Mouse (Mus musculus) stomach, embryonic 15.5 days (tissue): Measurements from ENCODE around the gene Ergic1. TPM values are rescaled to one million over a fixed set of nuclear protein-coding genes. Genes with fewer than 3 reads are reported as not detected.

Experiments
- ATAC-seq: fragments of 200-750 bp; cut with Nextera tagmentation; 2 replicates; pipeline ENCODE4 v1.8.0; 2017; ENCODE audit warnings: low read depth, moderate number of reproducible peaks, moderate TSS enrichment; ENCODE audit not compliant: insufficient read depth, low FRiP score
- H3K27ac ChIP-seq: fragments of 300-500 bp; sonication (generic); 2 replicates; pipeline ENCODE4 v1.5.1; 2015; ENCODE audit warnings: mild to moderate bottlenecking, inconsistent platforms
- H3K27me3 ChIP-seq: fragments of 300-500 bp; sonication (generic); replicated peaks from 2 replicates; pipeline ENCODE4 v1.6.1; 2015; ENCODE audit warnings: inconsistent platforms
- H3K36me3 ChIP-seq: fragments of 300-500 bp; sonication (generic); 2 replicates; pipeline ENCODE4 v1.6.1; 2015; ENCODE audit warnings: inconsistent platforms
- H3K4me1 ChIP-seq: fragments of 300-500 bp; sonication (generic); 2 replicates; pipeline ENCODE4 v1.6.1; 2015; ENCODE audit warnings: inconsistent platforms
- H3K4me2 ChIP-seq: fragments of 300-500 bp; sonication (generic); 2 replicates; pipeline ENCODE4 v1.6.1; 2015; ENCODE audit warnings: mild to moderate bottlenecking, inconsistent platforms
- H3K4me3 ChIP-seq: fragments of 300-500 bp; sonication (generic); replicated peaks from 2 replicates; pipeline ENCODE4 v1.5.1; 2015; ENCODE audit warnings: inconsistent platforms
- H3K9ac ChIP-seq: fragments of 300-500 bp; sonication (generic); 2 replicates; pipeline ENCODE4 v1.6.1; 2015; ENCODE audit warnings: inconsistent platforms
- H3K9me3 ChIP-seq: fragments of 300-500 bp; sonication (generic); 2 replicates; pipeline ENCODE4 v1.6.1; 2016; ENCODE audit warnings: inconsistent platforms
- WGBS: fragments of 180-500 bp; shearing (Covaris S2); methylation state at CpG from one replicate; pipeline ENCODE4 v1.1.7; 2015; 5-methylcytosine and 5-hydroxymethylcytosine counted together
- microRNA-seq: library from miRNA; unstranded; fragments of <30 nt; microRNA quantifications from one replicate; pipeline ENCODE4, GENCODE M21; 2016
- polyA plus RNA-seq: library from polyadenylated mRNA; unstranded; fragments of >200 nt; fragmentation: Nextera tagmentation; extraction: Ambion mirVana; gene quantifications from 2 replicates; pipeline ENCODE4 v1.2.1, GENCODE M21; 2015

The Ergic1 gene
- polyA plus RNA-seq, 1 experiment from 2014 or later, result 106 TPM

DNA sequence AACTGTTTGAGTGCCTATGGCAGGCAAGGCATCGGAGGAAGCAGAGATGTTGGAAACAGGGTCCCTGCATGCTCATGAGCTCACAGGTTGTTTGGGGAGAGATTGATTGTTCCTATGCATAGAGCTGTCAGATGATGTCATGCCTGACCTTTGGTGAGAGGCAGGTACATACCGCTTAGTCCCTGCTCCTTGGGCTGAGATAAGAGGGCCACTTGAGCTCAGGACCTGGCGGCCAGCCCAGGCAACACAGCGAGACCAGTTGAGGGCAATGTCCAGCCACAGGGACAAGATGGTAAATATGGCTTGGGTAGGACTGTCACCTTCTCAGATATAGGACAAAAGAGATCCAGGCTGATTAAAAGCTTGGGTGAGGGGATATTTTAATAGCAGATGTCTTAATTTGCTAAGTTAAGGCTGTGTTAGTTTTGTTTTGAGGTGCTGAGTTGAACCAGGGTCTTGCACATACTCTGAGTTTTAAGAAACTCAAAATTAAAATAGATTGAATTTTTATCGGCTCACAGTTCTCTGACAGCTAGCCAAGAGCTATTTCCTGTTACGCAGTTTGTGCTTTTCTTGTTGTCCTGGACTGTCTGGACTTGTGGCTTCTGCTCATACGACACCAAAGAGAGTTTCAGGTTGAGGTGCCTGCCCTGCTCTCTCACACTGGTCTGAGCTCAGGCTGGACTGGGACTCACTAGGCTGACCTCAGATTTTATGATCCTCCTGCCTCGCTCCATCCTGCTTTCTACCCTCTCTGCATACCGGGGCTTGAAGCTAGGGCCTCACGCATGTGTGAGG is 138.7 kb downstream of the Ergic1 start:
- Histone ChIP-seq H3K9ac (no peak overlapping the region), H3K27ac (no peak overlapping the region), H3K27me3 (no peaks in the 10 kb centered on the region), H3K9me3 (no peaks in the 10 kb centered on the region), H3K36me3 (peaks cover 27% of the 10 kb centered on the region), H3K4me2 (no peak overlapping the region), H3K4me1 (0 out of 2 replicates have a peak, but pooled peaks cover 2% of the 10 kb centered on the region), H3K4me3 (no peak overlapping the region)
- ATAC-seq, result no peak; the same call in 1 of the 2 replicates
- WGBS, result 80% methylated on average over 10 of the region's 10 CpGs

- H3K4me1 ChIP-seq, result 0 out of 2 replicates have a peak, but pooled peaks cover 2% of the 10 kb centered on the region
- peaks cover 23% of the 10 kb centered on the region for H3K36me3 ChIP-seq
- WGBS, result 91% methylated on average over 13 of the region's 13 CpGs
- no peak overlapping the region for H3K4me2 ChIP-seq
- H3K9ac ChIP-seq, result no peak overlapping the region
- no peak for ATAC-seq
- no peak overlapping the region for H3K4me3 ChIP-seq
- H3K27me3 ChIP-seq, result no peaks in the 10 kb centered on the region
- no peaks in the 10 kb centered on the region for H3K9me3 ChIP-seq
- no peak overlapping the region for H3K27ac ChIP-seq
Measured at GRCm38 (mm10) chr17:26701565-26701964, 140.3 kb downstream of the Ergic1 start.

DNA sequence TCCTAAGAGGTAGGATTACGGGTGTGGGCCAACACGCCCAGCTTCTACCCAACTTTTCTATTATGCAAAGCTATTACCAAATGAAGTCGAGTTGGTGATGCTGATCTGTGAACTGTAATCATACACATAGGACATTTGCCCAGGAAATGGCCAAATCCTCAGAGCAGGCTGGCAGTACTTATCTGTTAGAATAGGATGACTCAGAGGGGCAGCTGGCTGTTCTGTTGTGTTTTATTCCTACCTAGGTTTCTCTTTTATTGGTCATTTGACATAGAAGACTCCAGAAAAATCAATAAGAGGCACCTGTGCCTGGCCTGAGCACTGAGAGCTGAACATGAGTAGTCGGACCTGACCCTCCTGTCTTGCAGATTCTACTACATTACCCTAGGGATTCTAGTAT is 141.3 kb downstream of the Ergic1 start:
- no peaks in the 10 kb centered on the region for H3K9me3 ChIP-seq
- no peak for ATAC-seq

GRCm38 (mm10) chr17:26703671-26704070 is 142.4 kb downstream of the Ergic1 start:
- no peak overlapping the region for H3K27ac ChIP-seq
- no peak overlapping the region for H3K4me3 ChIP-seq
- peaks cover 16% of the 10 kb centered on the region for H3K36me3 ChIP-seq
- H3K9ac ChIP-seq, result no peak overlapping the region
- no peaks in the 10 kb centered on the region for H3K27me3 ChIP-seq
- ATAC-seq, result no peak
- WGBS, result 69% methylated on average over 4 of the region's 4 CpGs
- H3K9me3 ChIP-seq, result no peaks in the 10 kb centered on the region
- no peak overlapping the region for H3K4me2 ChIP-seq
- 0 out of 2 replicates have a peak, but pooled peaks cover 2% of the 10 kb centered on the region for H3K4me1 ChIP-seq

More for the DNA sequence above, 141.3 kb downstream of the Ergic1 start:
- Histone ChIP-seq H3K27ac (no peak overlapping the region), H3K4me1 (0 out of 2 replicates have a peak, but pooled peaks cover 2% of the 10 kb centered on the region), H3K4me2 (no peak overlapping the region), H3K4me3 (no peak overlapping the region), H3K27me3 (no peaks in the 10 kb centered on the region), H3K9ac (no peak overlapping the region), H3K36me3 (peaks cover 21% of the 10 kb centered on the region)
- 76% methylated on average over 4 of the region's 4 CpGs for WGBS

GRCm38 (mm10) chr17:26705463-26706359 is 144.4 kb downstream of the Ergic1 start:
- no peak for ATAC-seq
- Histone ChIP-seq H3K9ac (no peak overlapping the region), H3K4me2 (no peak overlapping the region), H3K4me1 (0 out of 2 replicates have a peak, but pooled peaks cover 2% of the 10 kb centered on the region), H3K4me3 (no peak overlapping the region), H3K36me3 (peaks cover 5% of the 10 kb centered on the region), H3K27me3 (no peaks in the 10 kb centered on the region), H3K27ac (no peak overlapping the region), H3K9me3 (no peaks in the 10 kb centered on the region)
- 58% methylated on average over 11 of the region's 11 CpGs for WGBS

Small RNA genes within 50 kb of the gene (microRNA-seq; reads per million reads assigned to microRNA genes)
- gene Gm22420, result not detected

Other genes with a start within 250 kb of the Ergic1 start
- 2.5 and 2.6 TPM in 2 replicates for gene Neurl1b, start 146.7 kb upstream of the Ergic1 start, polyA plus RNA-seq
- gene Dusp1, start 639 bp downstream of the Ergic1 start, polyA plus RNA-seq, result 15.8 and 19.3 TPM in 2 replicates
- 231 and 255 TPM in 2 replicates for gene Atp6v0e, start 101.7 kb downstream of the Ergic1 start, polyA plus RNA-seq
- 8.1 and 10.1 TPM in 2 replicates for gene Crebrf, start 154.2 kb downstream of the Ergic1 start, polyA plus RNA-seq
- 42.9 and 45.5 TPM in 2 replicates for gene Bnip1, start 219.6 kb downstream of the Ergic1 start, polyA plus RNA-seq